Mouse (Mus musculus): ENCODE data around the gene Ugt2b1.
"Not testable (repeated sequence)": the region's sequence is repeated elsewhere in the genome, so short reads cannot be mapped to it uniquely, and the experiment has no call there.

The Ugt2b1 gene

GRCm38 (mm10) chr5:86926426-86926825 lies at the start of gene Ugt2b1:
Ugt2b1 (minus strand) TSS chr5:86926530.
- DNase-seq (ENCODE audit: low spot score) = no peak

- DNase-seq (ENCODE audit: low spot score) = not testable (repeated sequence)
These were observed 40.9 kb upstream of the Ugt2b1 start for GRCm38 (mm10) chr5:86967271-86967670.

- not testable (repeated sequence) for DNase-seq (ENCODE audit: low spot score)
These were observed 36.5 kb upstream of the Ugt2b1 start for GRCm38 (mm10) chr5:86962849-86963248.

- DNase-seq (ENCODE audit: low spot score) = no peak
These were observed 35.4 kb upstream of the Ugt2b1 start for GRCm38 (mm10) chr5:86961587-86962358.

- DNase-seq (ENCODE audit: low spot score) = no peak
These were observed 34.2 kb upstream of the Ugt2b1 start for GRCm38 (mm10) chr5:86960504-86960903.

GRCm38 (mm10) chr5:86942111-86942510 lies 15.8 kb upstream of the Ugt2b1 start:
- no peak for DNase-seq (ENCODE audit: low spot score)

GRCm38 (mm10) chr5:86920661-86921233 lies 5.6 kb downstream of the Ugt2b1 start:
- no peak for DNase-seq (ENCODE audit: low spot score)

GRCm38 (mm10) chr5:86911357-86912099 lies 14.8 kb downstream of the Ugt2b1 start:
- no peak for DNase-seq (ENCODE audit: low spot score)

- no peak for DNase-seq (ENCODE audit: low spot score)
These were observed 15.6 kb downstream of the Ugt2b1 start for GRCm38 (mm10) chr5:86910770-86911169.

- no peak for DNase-seq (ENCODE audit: low spot score)
These were observed 19.6 kb downstream of the Ugt2b1 start, which contains the start of gene Ugt2b34 for GRCm38 (mm10) chr5:86906758-86907157. Ugt2b34 (minus strand) TSS chr5:86906937.

- DNase-seq (ENCODE audit: low spot score) = no peak
These were observed 36.4 kb downstream of the Ugt2b1 start for GRCm38 (mm10) chr5:86889933-86890332.

GRCm38 (mm10) chr5:86888420-86888819 lies 37.9 kb downstream of the Ugt2b1 start:
- DNase-seq (ENCODE audit: low spot score) = no peak

GRCm38 (mm10) chr5:86887081-86887480 lies 39.2 kb downstream of the Ugt2b1 start:
- no peak for DNase-seq (ENCODE audit: low spot score)

- DNase-seq (ENCODE audit: low spot score) = no peak
These were observed 39.7 kb downstream of the Ugt2b1 start for GRCm38 (mm10) chr5:86886620-86887019.

- DNase-seq (ENCODE audit: low spot score) = no peak
These were observed 54.5 kb downstream of the Ugt2b1 start for GRCm38 (mm10) chr5:86871877-86872276.
